Mouse (Mus musculus) frontal cortex, adult (tissue): ENCODE measurements at regions not wholly inside any gene's neighbourhood (a gene's known extent, or its start where the extent isn't known, plus 50 kb on each side); places are given as distances from the start of the nearest gene placed in this dataset.
A peak's percentile ranks its signal among the peaks of the same experiment; 100 is the strongest.

Experiments used
- ATAC-seq: cut with Nextera tagmentation; 2 replicates; pipeline ENCODE4 v1.9.2; 2017; ENCODE audit warnings: mild to moderate bottlenecking, moderate library complexity, mixed read lengths; ENCODE audit not compliant: low TSS enrichment

- no peak for ATAC-seq
Observed at GRCm38 (mm10) chr13:113536306-113536705, 82.1 kb downstream of the Snx18 start.

- ATAC-seq, result no peak
Observed at GRCm38 (mm10) chr13:113534664-113535455, 83.5 kb downstream of the Snx18 start.

- 0 out of 2 replicates have a peak, but pooled peaks have one; percentile 20 for ATAC-seq
Observed at GRCm38 (mm10) chr13:113533884-113534445, 84.4 kb downstream of the Snx18 start.

- no peak for ATAC-seq
Observed at GRCm38 (mm10) chr13:113526997-113527396, 91.4 kb downstream of the Snx18 start.

DNA sequence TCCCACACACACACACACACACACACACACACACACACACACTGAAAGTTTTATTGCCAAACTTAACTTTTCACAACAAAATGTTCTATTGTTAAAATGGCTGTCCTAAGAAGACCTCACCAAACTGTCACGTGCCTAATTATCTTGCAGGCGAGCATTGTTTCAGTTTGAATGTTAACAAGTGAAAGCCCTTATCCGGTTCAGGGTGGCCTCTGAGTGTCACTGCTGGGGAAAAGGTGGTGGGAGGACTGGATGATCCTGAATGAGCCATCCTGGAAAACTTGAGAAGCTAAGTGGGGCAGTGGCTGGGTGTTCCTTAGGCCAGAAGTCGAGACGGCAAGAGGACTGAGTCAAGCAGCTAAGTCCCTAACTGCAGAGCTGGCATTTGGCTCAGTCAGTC, 94.9 kb downstream of the Snx18 start:
- no peak for ATAC-seq

DNA sequence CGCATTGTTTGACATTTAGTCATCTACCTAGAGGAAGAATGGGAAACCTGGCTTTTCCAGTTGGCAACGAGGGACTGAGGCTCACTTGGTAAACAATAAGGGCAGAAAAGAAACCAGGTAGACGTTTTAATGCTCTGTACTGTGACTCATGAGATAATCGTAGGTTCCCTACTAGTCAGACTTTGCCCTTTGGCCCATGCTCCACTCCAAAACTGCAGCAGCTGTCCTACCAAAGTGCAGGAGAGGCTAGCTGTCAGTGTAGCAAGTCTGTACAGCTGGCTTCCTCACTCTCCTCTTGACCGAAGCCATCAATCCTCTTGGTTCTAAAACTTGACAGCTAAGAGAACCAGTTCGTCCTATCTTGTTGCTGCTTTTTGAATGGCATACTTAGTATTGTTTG, 100.2 kb downstream of the Snx18 start:
- ATAC-seq, result no peak

DNA sequence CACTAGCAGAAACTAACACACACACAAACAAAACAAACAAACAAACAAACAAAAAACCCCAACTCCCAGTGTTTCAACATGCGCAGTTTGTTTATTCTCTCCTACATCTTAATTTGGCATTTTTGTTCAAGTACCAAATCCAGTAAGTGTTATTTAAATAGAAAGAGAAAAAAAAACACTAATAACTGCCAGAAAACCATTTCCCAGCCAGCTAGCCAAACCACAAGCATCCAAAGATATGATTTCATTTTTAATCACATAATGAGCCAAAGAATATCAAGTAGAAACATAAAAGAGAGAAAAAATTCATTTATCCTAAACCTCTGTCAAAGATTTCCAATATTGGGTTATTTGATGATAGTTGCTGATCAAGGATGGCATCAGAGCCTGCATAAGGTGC, 102.3 kb downstream of the Snx18 start:
- ATAC-seq, result no peak

DNA sequence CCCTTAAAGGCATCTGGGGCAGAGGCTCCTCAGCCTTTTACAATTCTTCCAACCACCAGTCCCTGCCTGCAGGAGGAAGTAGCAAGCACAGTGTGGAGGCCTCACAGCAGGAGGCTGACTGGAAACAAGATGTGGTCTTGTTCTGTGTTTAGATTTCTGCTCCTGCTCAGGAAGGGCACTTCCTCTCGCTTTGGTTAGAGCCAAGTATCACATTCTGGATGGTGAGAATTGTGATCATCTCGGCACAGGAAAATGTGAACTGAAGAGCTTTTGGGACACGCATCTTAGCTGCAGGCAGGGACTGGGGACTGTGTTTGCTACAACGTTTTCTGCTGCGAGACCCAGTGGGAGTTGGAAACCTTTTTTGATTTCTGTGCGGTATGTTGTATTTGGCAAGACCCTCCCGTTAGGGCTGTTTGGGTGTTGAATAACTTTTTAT, 103.2 kb downstream of the Snx18 start:
- ATAC-seq, result peak; percentile 98

DNA sequence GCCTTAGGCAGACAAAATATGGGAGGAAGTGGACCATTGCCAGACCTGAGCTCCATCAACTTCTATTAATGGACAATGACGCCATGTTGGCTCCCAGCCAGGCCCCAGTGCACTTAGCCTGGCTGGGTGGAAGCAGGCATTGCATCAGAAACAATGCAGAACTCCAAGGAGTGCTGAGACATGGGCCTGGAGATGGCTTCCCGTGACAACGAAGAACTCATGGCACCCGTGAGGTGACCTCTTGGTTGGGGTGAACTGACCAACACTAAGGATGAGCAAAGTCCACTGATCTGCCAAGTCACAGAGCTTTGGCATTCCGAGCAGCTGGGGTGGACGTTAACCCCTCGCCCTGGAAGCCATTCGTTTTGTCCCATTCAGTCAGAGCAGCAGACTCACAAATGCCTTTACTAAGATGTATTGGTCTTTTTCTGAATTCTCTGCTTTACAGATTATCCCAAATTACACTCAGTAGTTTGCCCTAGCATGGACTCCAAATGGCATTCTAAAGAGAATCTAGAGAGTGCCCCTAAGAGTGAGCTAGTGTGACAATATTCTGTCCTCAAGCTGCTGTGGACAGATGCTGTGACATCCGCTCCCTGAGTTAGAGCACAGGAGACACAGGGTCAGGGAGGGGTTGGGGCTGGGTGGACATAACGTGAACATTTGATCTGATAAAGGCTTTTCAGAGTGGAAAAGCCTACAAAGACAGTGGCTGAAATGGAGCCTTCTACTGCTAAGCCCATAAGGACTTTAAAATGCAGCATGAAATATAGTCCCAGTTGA, 108.8 kb downstream of the Snx18 start:
- ATAC-seq, result peak; percentile 72

- peak; percentile 41; the same call in 1 of the 2 replicates for ATAC-seq
Observed at GRCm38 (mm10) chr13:113508124-113508728, 110.1 kb downstream of the Snx18 start.

DNA sequence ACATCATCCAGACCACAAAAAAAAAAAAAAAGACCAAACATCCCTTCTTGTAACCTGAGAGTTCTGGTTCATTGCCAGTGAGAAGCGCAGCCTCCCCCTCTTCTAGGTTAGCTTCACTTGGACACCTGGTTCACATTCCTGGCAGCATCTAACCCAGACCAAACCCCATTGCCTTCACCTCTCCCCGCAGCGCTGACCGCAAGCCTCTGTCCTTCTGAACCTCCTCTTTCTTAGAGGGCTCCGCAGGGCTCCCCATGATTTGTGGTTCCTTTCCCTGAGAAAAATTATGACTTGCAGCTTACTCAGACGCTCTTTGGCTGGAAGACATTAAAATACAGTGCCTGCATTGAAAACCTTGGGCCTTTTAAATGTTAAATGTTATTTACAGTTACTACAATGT, 115.8 kb downstream of the Snx18 start:
- ATAC-seq, result no peak

DNA sequence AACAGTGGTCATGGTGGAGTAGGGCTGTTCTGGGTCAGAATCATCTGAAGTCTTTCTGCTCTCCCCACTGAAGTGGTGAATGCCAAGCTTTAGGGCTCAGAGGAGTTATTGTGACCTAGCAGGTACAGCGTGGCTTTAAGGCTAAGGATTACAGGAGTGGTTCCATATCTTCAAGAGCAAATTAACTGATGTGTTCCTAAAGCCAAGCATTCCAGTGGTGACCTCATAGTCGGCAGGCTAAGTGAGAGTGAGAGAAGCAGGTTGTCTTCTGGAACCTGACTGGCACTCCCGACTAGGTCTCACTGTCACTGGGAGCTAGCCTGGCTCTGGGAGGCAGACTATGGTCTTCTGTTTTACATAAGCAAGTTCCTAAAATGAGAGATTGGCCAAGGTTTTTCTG, 116.3 kb downstream of the Snx18 start:
- no peak for ATAC-seq

- ATAC-seq, result no peak
Observed at GRCm38 (mm10) chr13:113500373-113500990, 117.9 kb downstream of the Snx18 start.

GRCm38 (mm10) chr13:113499079-113499710, 119.2 kb downstream of the Snx18 start:
- no peak for ATAC-seq

DNA sequence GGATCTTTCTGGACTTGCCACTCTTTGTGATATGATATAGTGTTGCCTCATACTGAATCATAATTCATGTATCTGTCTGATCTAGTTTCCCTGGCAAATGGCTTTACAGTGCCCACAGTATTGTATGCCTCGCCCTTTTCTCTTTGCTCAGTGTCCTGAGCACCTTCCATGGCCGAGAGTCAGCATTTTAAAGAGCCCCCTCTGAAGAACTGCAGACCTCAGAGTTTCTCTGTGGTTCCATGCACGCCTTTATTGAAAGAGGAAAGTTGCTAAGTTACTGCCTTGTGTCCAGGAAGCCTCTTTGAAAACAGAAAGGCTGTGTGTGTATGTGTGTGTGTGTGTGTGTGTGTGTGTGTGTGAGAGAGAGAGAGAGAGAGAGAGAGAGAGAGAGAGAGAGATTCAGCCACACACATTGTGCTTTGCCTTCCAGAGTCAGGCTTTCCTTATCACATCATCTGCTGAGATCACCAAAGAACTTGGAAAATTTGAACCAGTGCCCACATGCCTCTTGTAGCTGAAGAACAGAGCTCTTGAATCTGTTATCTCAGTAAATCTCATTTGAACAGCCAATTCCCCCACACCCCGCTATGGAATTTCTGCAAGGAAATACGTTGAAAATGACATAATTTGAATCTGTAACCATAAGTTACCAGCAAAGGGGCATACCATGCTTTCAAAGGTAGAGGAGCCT, 122.6 kb downstream of the Snx18 start:
- ATAC-seq, result 0 out of 2 replicates have a peak, but pooled peaks have one; percentile 57

DNA sequence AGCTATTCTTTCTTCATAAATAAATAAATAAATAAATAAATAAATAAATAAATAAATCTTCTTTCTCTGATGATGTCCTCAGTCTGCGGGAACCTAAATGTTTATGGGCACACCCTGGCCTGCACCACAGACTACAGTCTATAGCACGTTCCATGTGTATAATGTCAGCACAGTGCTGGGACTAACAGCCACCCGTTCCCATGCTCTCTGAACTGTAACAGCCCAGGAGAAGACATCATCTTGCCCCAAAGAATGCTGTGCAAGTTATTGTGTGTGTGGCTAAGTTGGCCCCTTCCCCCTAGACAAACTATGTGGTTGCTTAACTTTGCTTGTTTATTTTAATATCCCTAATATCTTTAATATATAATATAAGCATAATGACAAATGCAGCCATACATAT, 123.2 kb downstream of the Snx18 start:
- ATAC-seq, result no peak

- ATAC-seq, result no peak
Observed at GRCm38 (mm10) chr13:113494688-113495087, 123.7 kb downstream of the Snx18 start.

DNA sequence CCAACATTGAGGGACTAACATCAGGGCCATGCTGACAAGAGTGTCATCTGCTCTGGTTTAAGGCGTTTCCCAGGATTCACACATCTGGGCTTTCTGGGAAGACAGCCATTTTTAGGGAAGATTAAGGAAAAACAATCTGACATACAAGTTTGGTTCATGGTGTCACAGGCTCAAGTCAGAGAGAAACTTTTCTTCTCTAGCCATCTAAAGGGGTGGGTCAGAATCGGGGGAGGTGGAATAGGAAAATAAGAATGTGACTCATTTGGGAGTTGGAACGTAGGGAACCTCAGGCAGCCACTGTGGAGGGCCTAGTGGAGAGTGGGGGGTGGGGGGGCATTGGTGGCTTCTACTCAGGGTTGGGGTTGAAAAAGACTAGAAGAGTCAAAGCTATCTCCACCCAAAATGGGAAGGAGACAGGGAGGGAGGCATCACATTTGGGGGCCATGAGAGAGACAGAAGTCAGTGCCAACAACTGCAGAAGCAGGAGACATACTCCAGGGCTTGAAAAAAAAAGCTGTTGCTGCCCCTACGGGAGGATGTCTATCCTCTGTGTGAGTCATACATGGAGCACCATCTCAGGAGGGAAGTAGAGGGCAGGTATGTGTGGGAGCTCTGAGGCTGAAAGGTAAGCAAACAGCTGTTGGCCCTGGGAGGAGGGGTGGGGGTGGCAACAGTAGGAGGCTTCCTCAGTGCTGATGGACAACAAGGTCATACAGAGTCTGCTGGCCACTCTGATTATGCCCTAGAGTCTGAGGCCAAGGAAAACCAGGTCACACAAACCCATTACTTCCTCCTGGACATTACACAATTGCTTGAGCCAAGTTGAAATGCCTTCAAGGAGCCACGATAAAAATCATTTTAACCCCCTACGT, 128.2 kb downstream of the Snx18 start:
- ATAC-seq, result no peak

DNA sequence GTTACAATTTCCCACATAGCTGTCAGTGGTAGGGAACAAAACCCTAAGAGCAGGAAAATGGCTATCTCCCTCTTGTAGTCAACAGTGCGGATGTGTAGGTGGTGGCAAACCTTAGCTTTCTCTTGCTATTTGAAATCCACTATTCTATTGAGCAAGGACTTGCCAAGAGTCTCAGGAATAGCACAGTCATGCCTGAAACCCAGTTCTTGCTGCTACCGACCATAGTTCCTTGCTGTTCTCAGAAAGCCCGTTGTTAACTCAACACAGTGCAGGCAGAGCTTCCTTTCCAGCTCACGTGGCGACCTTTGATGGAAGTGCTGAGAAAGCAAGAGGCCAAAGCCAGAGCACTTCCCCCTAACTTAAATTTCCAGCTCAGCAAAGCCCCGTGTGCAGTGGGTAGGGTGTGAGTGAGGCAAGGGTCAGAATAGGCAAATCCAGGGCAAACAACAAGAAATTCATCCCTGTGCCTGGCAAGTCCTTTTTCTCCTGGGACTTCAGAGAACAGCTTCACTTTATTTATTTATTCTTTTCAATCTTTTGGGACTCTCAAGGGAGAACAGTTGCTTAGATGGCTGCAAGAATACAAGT, 131.9 kb downstream of the Snx18 start:
- ATAC-seq, result peak; percentile 83
